Mouse (Mus musculus) CH12F3 (cell line): ENCODE data around the gene Nlrc4.
"Not testable (repeated sequence)": the region's sequence is repeated elsewhere in the genome, so short reads cannot be mapped to it uniquely, and the experiment has no call there.

ENCODE experiments used
- in situ Hi-C: fragments of 300-500 bp; cut with MboI; formaldehyde crosslinking; loops from 2 replicates; pipeline ENCODE4 v1.14.3; 2020; ENCODE audit warnings: low sequenced_read_pairs

Nlrc4 gene

GRCm38 (mm10) chr17:74458711-74459408, at the start of gene Nlrc4:
Nlrc4 (minus strand) TSS chr17:74459142.
- in situ Hi-C loops, result no loop called here

GRCm38 (mm10) chr17:74508600-74508999, 49.7 kb upstream of the Nlrc4 start:
- in situ Hi-C loops, result no loop called here

- in situ Hi-C loops, result no loop called here
Measured at GRCm38 (mm10) chr17:74507934-74508333, 49.0 kb upstream of the Nlrc4 start.

- in situ Hi-C loops, result no loop called here
Measured at GRCm38 (mm10) chr17:74501085-74501484, 42.1 kb upstream of the Nlrc4 start.

- in situ Hi-C loops, result no loop called here
Measured at GRCm38 (mm10) chr17:74500204-74500603, 41.3 kb upstream of the Nlrc4 start.

GRCm38 (mm10) chr17:74491565-74491964, 32.6 kb upstream of the Nlrc4 start:
- in situ Hi-C loops, result no loop called here

GRCm38 (mm10) chr17:74489901-74490220, 30.9 kb upstream of the Nlrc4 start:
- in situ Hi-C loops, result no loop called here

- in situ Hi-C loops, result no loop called here
Measured at GRCm38 (mm10) chr17:74489024-74489900, 30.3 kb upstream of the Nlrc4 start, which contains the start of gene Yipf4. Yipf4 (plus strand) TSS chr17:74489493.

- in situ Hi-C loops, result no loop called here
Measured at GRCm38 (mm10) chr17:74480361-74481069, 21.6 kb upstream of the Nlrc4 start.

- in situ Hi-C loops, result not testable (repeated sequence)
Measured at GRCm38 (mm10) chr17:74470133-74470532, 11.2 kb upstream of the Nlrc4 start.

GRCm38 (mm10) chr17:74467981-74468380, 9.0 kb upstream of the Nlrc4 start:
- in situ Hi-C loops, result not testable (repeated sequence)

- in situ Hi-C loops, result no loop called here
Measured at GRCm38 (mm10) chr17:74463510-74463909, 4.6 kb upstream of the Nlrc4 start.

- in situ Hi-C loops, result no loop called here
Measured at GRCm38 (mm10) chr17:74457972-74458677, 817 bp downstream of the Nlrc4 start.

GRCm38 (mm10) chr17:74456825-74457224, 2.1 kb downstream of the Nlrc4 start:
- in situ Hi-C loops, result no loop called here

GRCm38 (mm10) chr17:74455426-74455825, 3.5 kb downstream of the Nlrc4 start:
- in situ Hi-C loops, result no loop called here

GRCm38 (mm10) chr17:74454660-74455059, 4.3 kb downstream of the Nlrc4 start:
- in situ Hi-C loops, result no loop called here

GRCm38 (mm10) chr17:74453928-74454327, 5.0 kb downstream of the Nlrc4 start:
- in situ Hi-C loops, result no loop called here

- in situ Hi-C loops, result no loop called here
Measured at GRCm38 (mm10) chr17:74449776-74450175, 9.2 kb downstream of the Nlrc4 start.

GRCm38 (mm10) chr17:74440486-74440885, 18.5 kb downstream of the Nlrc4 start:
- in situ Hi-C loops, result no loop called here

- in situ Hi-C loops, result no loop called here
Measured at GRCm38 (mm10) chr17:74437762-74438161, 21.2 kb downstream of the Nlrc4 start.

GRCm38 (mm10) chr17:74432631-74433030, 26.3 kb downstream of the Nlrc4 start:
- in situ Hi-C loops, result no loop called here
